Mouse (Mus musculus) stomach, postnatal 0 days (tissue): ENCODE data around the gene Myh7.

Experiments used
- CTCF ChIP-seq: IDR thresholded peaks from 2 replicates; pipeline ENCODE4 v1.5.1; 2016; ENCODE audit warnings: antibody characterized with exemption, low read depth, mild to moderate bottlenecking, moderate library complexity
- EP300 ChIP-seq: optimal IDR thresholded peaks from 2 replicates; pipeline ENCODE3; 2016; ENCODE audit warnings: antibody characterized with exemption

- TF ChIP-seq EP300 (no peak), CTCF (no peak)
Observed at GRCm38 (mm10) chr14:54960769-54961168, 33.7 kb downstream of the Myh7 start.
